Mouse (Mus musculus): Measurements from ENCODE around the gene Sfi1. TPM values are rescaled to one million over a fixed set of nuclear protein-coding genes. Genes with fewer than 3 reads are reported as not detected.
"Not testable (repeated sequence)": the region's sequence is repeated elsewhere in the genome, so short reads cannot be mapped to it uniquely, and the experiment has no call there.

Gene Sfi1
- polyA plus RNA-seq, 1 experiment from 2014 or later = 5.7 TPM

- WGBS = 90% methylated on average over 4 of the region's 4 CpGs
- not testable (repeated sequence) for H3K9ac ChIP-seq (ENCODE audit: low read length); H3K27me3 ChIP-seq (ENCODE audit: control insufficient read depth, insufficient read depth, low read length); H3K4me3 ChIP-seq (ENCODE audit: low read depth, low read length); H3K4me2 ChIP-seq (replicated peaks; ENCODE audit: low read depth); H3K4me1 ChIP-seq (replicated peaks; ENCODE audit: control insufficient read depth, insufficient read depth); H3K27ac ChIP-seq (replicated peaks); DNase-seq (ENCODE audit: low spot score); H3K9me3 ChIP-seq (ENCODE audit: control insufficient read depth, low read length); H3K36me3 ChIP-seq (ENCODE audit: control insufficient read depth, insufficient read depth, low read length)
- peak; percentile 63 for ATAC-seq (ENCODE audit: low FRiP score, low TSS enrichment)
These were observed 41.9 kb downstream of the Sfi1 start for GRCm38 (mm10) chr11:3151358-3151757.

DNA sequence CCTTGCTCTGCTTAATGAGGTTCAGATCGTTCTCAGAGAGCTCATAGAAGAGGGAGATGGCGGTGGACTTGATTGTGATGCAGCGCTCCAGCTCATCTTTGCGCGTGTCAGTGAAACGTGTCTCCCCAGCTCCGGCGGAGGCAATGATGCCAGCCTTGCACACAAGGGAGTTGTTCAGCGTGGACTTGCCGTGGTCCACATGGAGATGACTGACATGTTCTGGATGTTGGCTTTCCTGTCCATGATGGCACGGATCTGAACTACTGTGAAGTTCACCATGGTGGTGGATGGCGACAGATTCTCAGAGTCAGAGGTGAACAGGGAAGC, 42.6 kb downstream of the Sfi1 start:
- not testable (repeated sequence) for H3K4me2 ChIP-seq (replicated peaks; ENCODE audit: low read depth); DNase-seq (ENCODE audit: low spot score); H3K4me3 ChIP-seq (ENCODE audit: low read depth, low read length); ATAC-seq (ENCODE audit: low FRiP score, low TSS enrichment); H3K4me1 ChIP-seq (replicated peaks; ENCODE audit: control insufficient read depth, insufficient read depth); H3K36me3 ChIP-seq (ENCODE audit: control insufficient read depth, insufficient read depth, low read length); H3K9ac ChIP-seq (ENCODE audit: low read length); H3K27ac ChIP-seq (replicated peaks); H3K9me3 ChIP-seq (ENCODE audit: control insufficient read depth, low read length); H3K27me3 ChIP-seq (ENCODE audit: control insufficient read depth, insufficient read depth, low read length)
- WGBS = 95% methylated on average over 12 of the region's 12 CpGs

DNA sequence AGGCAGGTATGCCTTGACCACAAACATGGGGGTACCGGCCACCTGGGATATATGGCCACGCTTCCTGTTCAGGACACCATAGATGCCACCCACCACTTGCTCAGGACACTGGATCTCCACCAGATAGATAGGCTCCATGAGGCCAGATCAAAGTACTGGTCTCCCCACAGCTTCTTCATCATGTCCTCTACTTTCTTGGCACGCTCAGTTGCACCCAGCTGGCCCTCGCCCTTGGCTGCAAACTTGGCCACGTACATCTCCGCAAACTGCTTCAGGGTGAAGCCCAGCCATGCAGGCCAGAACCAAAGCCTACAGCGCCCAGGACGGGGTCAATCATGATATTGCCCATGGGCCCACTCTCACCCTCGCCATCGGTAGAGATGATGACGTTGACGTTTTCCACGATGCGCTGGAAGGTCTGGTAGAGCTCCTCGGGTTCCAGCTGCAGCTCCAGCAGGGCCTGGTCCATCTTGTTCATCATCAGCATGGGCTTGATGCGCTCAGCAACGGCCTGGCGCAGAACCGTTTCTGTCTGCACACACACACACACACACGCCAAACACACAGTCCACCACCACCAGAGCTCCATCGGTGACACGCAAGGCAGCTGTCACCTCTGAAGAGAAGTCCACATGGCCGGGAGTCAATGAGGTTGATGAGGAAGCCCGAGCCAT, 43.1 kb downstream of the Sfi1 start:
- H3K4me1 ChIP-seq (replicated peaks; ENCODE audit: control insufficient read depth, insufficient read depth); DNase-seq (ENCODE audit: low spot score): not testable (repeated sequence)

GRCm38 (mm10) chr11:3149471-3149870, 43.8 kb downstream of the Sfi1 start:
- H3K4me1 ChIP-seq (replicated peaks; ENCODE audit: control insufficient read depth, insufficient read depth); H3K27ac ChIP-seq (replicated peaks); H3K9me3 ChIP-seq (ENCODE audit: control insufficient read depth, low read length); DNase-seq (ENCODE audit: low spot score); H3K4me3 ChIP-seq (ENCODE audit: low read depth, low read length); H3K27me3 ChIP-seq (ENCODE audit: control insufficient read depth, insufficient read depth, low read length); H3K4me2 ChIP-seq (replicated peaks; ENCODE audit: low read depth); H3K9ac ChIP-seq (ENCODE audit: low read length); H3K36me3 ChIP-seq (ENCODE audit: control insufficient read depth, insufficient read depth, low read length): not testable (repeated sequence)
- ATAC-seq (ENCODE audit: low FRiP score, low TSS enrichment) = peak; percentile 7; the same call in 1 of the 2 replicates
- 88% methylated on average over 4 of the region's 4 CpGs for WGBS

More for the DNA sequence above, 43.1 kb downstream of the Sfi1 start:
- H3K9ac ChIP-seq (ENCODE audit: low read length); H3K4me3 ChIP-seq (ENCODE audit: low read depth, low read length); H3K36me3 ChIP-seq (ENCODE audit: control insufficient read depth, insufficient read depth, low read length); ATAC-seq (ENCODE audit: low FRiP score, low TSS enrichment); H3K4me2 ChIP-seq (replicated peaks; ENCODE audit: low read depth); H3K27ac ChIP-seq (replicated peaks); H3K27me3 ChIP-seq (ENCODE audit: control insufficient read depth, insufficient read depth, low read length); H3K9me3 ChIP-seq (ENCODE audit: control insufficient read depth, low read length): not testable (repeated sequence)
- WGBS = 93% methylated on average over 23 of the region's 24 CpGs

- not testable (repeated sequence) for H3K9ac ChIP-seq (ENCODE audit: low read length); DNase-seq (ENCODE audit: low spot score); H3K9me3 ChIP-seq (ENCODE audit: control insufficient read depth, low read length); ATAC-seq (ENCODE audit: low FRiP score, low TSS enrichment); H3K27ac ChIP-seq (replicated peaks); H3K4me1 ChIP-seq (replicated peaks; ENCODE audit: control insufficient read depth, insufficient read depth); H3K4me2 ChIP-seq (replicated peaks; ENCODE audit: low read depth); H3K27me3 ChIP-seq (ENCODE audit: control insufficient read depth, insufficient read depth, low read length); H3K4me3 ChIP-seq (ENCODE audit: low read depth, low read length); H3K36me3 ChIP-seq (ENCODE audit: control insufficient read depth, insufficient read depth, low read length)
- WGBS = 63% methylated on average over 2 of the region's 2 CpGs
These were observed 46.5 kb downstream of the Sfi1 start for GRCm38 (mm10) chr11:3146806-3147205.

GRCm38 (mm10) chr11:3145359-3146165, 47.7 kb downstream of the Sfi1 start:
- not testable (repeated sequence) for H3K27me3 ChIP-seq (ENCODE audit: control insufficient read depth, insufficient read depth, low read length); DNase-seq (ENCODE audit: low spot score); H3K4me1 ChIP-seq (replicated peaks; ENCODE audit: control insufficient read depth, insufficient read depth); H3K36me3 ChIP-seq (ENCODE audit: control insufficient read depth, insufficient read depth, low read length); H3K9me3 ChIP-seq (ENCODE audit: control insufficient read depth, low read length); H3K4me2 ChIP-seq (replicated peaks; ENCODE audit: low read depth); H3K4me3 ChIP-seq (ENCODE audit: low read depth, low read length); ATAC-seq (ENCODE audit: low FRiP score, low TSS enrichment); H3K9ac ChIP-seq (ENCODE audit: low read length); H3K27ac ChIP-seq (replicated peaks)
- 72% methylated on average over 7 of the region's 9 CpGs for WGBS

DNA sequence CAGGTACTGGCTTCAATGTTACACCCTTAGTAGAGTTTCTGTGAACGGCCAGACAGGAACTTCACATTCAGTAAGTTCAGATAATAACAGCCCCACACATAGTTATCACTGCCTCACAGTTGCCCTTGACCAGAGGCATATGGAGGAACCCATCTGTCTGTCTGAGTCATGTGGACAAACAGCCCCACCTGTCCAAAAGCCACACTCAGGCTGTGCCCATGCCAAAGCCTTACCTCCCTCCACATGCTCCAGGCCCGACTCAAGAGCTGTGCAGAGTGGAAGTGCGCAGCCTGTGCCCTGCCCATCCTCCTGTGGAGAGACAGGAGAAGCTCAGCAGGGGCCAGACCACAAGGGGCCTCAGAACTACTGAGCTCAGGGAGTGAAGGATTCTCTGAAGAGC, 49.3 kb downstream of the Sfi1 start:
- not testable (repeated sequence) for H3K9me3 ChIP-seq (ENCODE audit: control insufficient read depth, low read length); H3K4me3 ChIP-seq (ENCODE audit: low read depth, low read length); H3K4me2 ChIP-seq (replicated peaks; ENCODE audit: low read depth); H3K4me1 ChIP-seq (replicated peaks; ENCODE audit: control insufficient read depth, insufficient read depth); H3K9ac ChIP-seq (ENCODE audit: low read length); ATAC-seq (ENCODE audit: low FRiP score, low TSS enrichment); H3K27ac ChIP-seq (replicated peaks); H3K27me3 ChIP-seq (ENCODE audit: control insufficient read depth, insufficient read depth, low read length); H3K36me3 ChIP-seq (ENCODE audit: control insufficient read depth, insufficient read depth, low read length)
- 56% methylated on average over 3 of the region's 3 CpGs for WGBS
- DNase-seq (ENCODE audit: low spot score) = peak; percentile 42

GRCm38 (mm10) chr11:3142413-3142812, 50.9 kb downstream of the Sfi1 start:
- H3K27ac ChIP-seq (replicated peaks); H3K4me1 ChIP-seq (replicated peaks; ENCODE audit: control insufficient read depth, insufficient read depth); DNase-seq (ENCODE audit: low spot score); H3K4me2 ChIP-seq (replicated peaks; ENCODE audit: low read depth); H3K9me3 ChIP-seq (ENCODE audit: control insufficient read depth, low read length); H3K27me3 ChIP-seq (ENCODE audit: control insufficient read depth, insufficient read depth, low read length); H3K36me3 ChIP-seq (ENCODE audit: control insufficient read depth, insufficient read depth, low read length); H3K4me3 ChIP-seq (ENCODE audit: low read depth, low read length); H3K9ac ChIP-seq (ENCODE audit: low read length): not testable (repeated sequence)
- ATAC-seq (ENCODE audit: low FRiP score, low TSS enrichment) = peak; percentile 80
- 90% methylated on average over 4 of the region's 5 CpGs for WGBS

GRCm38 (mm10) chr11:3140967-3141535, 52.2 kb downstream of the Sfi1 start:
- ATAC-seq (ENCODE audit: low FRiP score, low TSS enrichment); H3K27me3 ChIP-seq (ENCODE audit: control insufficient read depth, insufficient read depth, low read length); DNase-seq (ENCODE audit: low spot score): not testable (repeated sequence)

More at GRCm38 (mm10) chr11:3140967-3141535, 52.2 kb downstream of the Sfi1 start:
- not testable (repeated sequence) for H3K9me3 ChIP-seq (ENCODE audit: control insufficient read depth, low read length); H3K36me3 ChIP-seq (ENCODE audit: control insufficient read depth, insufficient read depth, low read length); H3K4me1 ChIP-seq (replicated peaks; ENCODE audit: control insufficient read depth, insufficient read depth); H3K4me2 ChIP-seq (replicated peaks; ENCODE audit: low read depth); H3K27ac ChIP-seq (replicated peaks); H3K4me3 ChIP-seq (ENCODE audit: low read depth, low read length); H3K9ac ChIP-seq (ENCODE audit: low read length)
